Mouse (Mus musculus): ENCODE measurements around the gene Crhr1. TPM values are rescaled to one million over a fixed set of nuclear protein-coding genes. Genes with fewer than 3 reads are reported as not detected.

Crhr1 gene
- polyA plus RNA-seq, 1 experiment from 2014 or later = not detected

DNA sequence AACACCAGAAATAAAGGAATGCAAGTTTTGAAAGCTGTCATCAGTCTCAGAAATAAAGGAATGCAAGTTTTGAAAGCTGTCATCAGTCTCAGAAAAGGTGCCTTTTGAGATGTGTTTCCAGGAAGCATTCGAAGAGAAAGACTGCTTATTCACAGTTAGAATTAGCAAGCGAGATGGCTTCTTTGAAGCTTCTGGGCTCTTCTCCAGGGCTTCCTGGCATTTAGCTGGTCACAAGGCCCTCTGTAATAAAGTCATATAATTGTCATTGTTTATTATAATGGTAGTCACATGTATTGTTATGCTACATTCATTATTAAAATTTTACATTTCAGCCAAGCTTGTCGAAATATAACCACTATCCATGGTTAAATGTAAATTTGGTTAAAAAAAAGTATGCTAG is 85.4 kb downstream of the Crhr1 start:
- Histone ChIP-seq H3K4me2 (no peak overlapping the region), H3K4me3 (ENCODE audit: low read depth, low read length) (no peak overlapping the region), H3K36me3 (ENCODE audit: control insufficient read depth, insufficient read depth, low read length) (no peaks in the 10 kb centered on the region), H3K9me3 (replicated peaks; ENCODE audit: control insufficient read depth, low read length) (no peaks in the 10 kb centered on the region), H3K27me3 (ENCODE audit: control insufficient read depth, insufficient read depth, low read length) (no peaks in the 10 kb centered on the region), H3K9ac (ENCODE audit: low read depth, low read length) (no peak overlapping the region), H3K4me1 (ENCODE audit: control insufficient read depth, insufficient read depth, low read length) (no peaks in the 10 kb centered on the region), H3K27ac (ENCODE audit: low read depth, low read length) (no peak overlapping the region)
- WGBS (ENCODE audit: insufficient replicate concordance) = 69% methylated on average over 3 of the region's 3 CpGs
- no peak for ATAC-seq (replicated peaks; ENCODE audit: insufficient number of reproducible peaks, low FRiP score, low TSS enrichment)

DNA sequence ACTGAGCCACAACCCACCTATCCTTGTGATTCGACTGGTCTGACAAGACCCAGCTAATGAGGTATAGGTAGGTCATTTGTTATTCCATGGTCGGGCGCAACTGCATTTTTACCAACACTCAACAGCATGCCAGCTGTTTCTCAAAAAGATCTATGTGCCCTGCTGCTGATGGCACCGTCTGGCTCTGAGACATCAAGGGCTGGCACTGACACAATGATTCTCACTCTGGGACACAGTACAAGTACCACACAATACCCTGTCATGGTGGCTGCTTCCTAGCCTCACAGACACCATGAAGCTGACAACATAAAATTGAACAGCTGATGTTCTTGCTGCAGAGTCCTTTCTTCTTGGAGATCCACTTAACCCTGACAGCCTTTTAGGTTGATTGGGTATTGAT is 87.6 kb downstream of the Crhr1 start:
- Histone ChIP-seq H3K4me3 (ENCODE audit: low read depth, low read length) (no peak overlapping the region), H3K9ac (ENCODE audit: low read depth, low read length) (no peak overlapping the region), H3K9me3 (replicated peaks; ENCODE audit: control insufficient read depth, low read length) (no peaks in the 10 kb centered on the region), H3K4me2 (no peak overlapping the region), H3K36me3 (ENCODE audit: control insufficient read depth, insufficient read depth, low read length) (no peaks in the 10 kb centered on the region), H3K27ac (ENCODE audit: low read depth, low read length) (no peak overlapping the region), H3K4me1 (ENCODE audit: control insufficient read depth, insufficient read depth, low read length) (no peaks in the 10 kb centered on the region), H3K27me3 (ENCODE audit: control insufficient read depth, insufficient read depth, low read length) (no peaks in the 10 kb centered on the region)
- no peak for ATAC-seq (replicated peaks; ENCODE audit: insufficient number of reproducible peaks, low FRiP score, low TSS enrichment)
- 78% methylated on average over 4 of the region's 4 CpGs for WGBS (ENCODE audit: insufficient replicate concordance)

DNA sequence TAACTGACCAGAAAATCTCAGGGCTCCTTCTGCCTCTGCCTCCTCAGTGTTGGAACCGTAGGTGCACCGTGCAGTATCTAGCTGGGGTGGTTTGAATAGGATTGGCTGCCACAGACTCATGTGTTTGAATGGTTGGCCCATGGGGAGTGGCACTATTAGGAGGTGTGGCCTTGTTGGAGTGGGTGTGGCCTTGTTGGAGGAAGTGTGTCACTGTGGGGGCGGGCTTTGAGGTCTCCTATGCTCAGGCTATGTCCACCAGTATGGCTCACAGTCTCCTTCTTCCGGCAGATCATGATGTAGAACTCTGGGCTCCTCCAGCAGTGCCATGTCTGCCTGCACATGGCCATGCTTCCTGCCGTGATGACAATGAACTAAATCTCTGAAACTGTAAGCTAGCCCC is 89.1 kb downstream of the Crhr1 start:
- H3K27me3 ChIP-seq (ENCODE audit: control insufficient read depth, insufficient read depth, low read length) = no peaks in the 10 kb centered on the region
- WGBS (ENCODE audit: insufficient replicate concordance) = 78% methylated on average over 5 of the region's 5 CpGs
- no peaks in the 10 kb centered on the region for H3K4me1 ChIP-seq (ENCODE audit: control insufficient read depth, insufficient read depth, low read length)

DNA sequence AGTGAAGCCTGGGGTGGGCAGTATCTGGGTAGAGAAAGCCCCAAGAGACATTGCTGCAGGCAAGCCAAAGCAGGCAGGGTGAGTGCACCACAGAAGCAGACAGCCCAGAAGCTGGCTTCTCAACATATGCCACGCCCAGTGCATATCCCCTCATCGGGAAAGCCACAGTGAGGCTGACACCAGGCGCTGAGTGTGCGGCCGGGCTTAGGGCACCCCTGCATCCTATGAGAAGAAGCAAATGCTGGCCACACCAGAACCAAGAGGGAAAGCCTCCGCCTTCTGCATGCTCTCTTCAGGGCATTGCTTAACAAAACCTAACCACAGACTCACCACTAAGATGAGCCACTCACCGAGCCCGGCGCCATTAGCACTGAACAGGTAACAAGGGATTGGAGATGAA is 90.6 kb downstream of the Crhr1 start:
- H3K9ac ChIP-seq (ENCODE audit: low read depth, low read length) = no peak overlapping the region
- no peaks in the 10 kb centered on the region for H3K9me3 ChIP-seq (replicated peaks; ENCODE audit: control insufficient read depth, low read length)
- no peaks in the 10 kb centered on the region for H3K27me3 ChIP-seq (ENCODE audit: control insufficient read depth, insufficient read depth, low read length)
- no peak overlapping the region for H3K4me2 ChIP-seq
- H3K4me3 ChIP-seq (ENCODE audit: low read depth, low read length) = no peak overlapping the region
- ATAC-seq (replicated peaks; ENCODE audit: insufficient number of reproducible peaks, low FRiP score, low TSS enrichment) = no peak
- no peaks in the 10 kb centered on the region for H3K36me3 ChIP-seq (ENCODE audit: control insufficient read depth, insufficient read depth, low read length)
- H3K4me1 ChIP-seq (ENCODE audit: control insufficient read depth, insufficient read depth, low read length) = no peaks in the 10 kb centered on the region
- H3K27ac ChIP-seq (ENCODE audit: low read depth, low read length) = no peak overlapping the region
- WGBS (ENCODE audit: insufficient replicate concordance) = 76% methylated on average over 9 of the region's 9 CpGs

More for the DNA sequence above, 89.1 kb downstream of the Crhr1 start:
- Histone ChIP-seq H3K4me2 (no peak overlapping the region), H3K36me3 (ENCODE audit: control insufficient read depth, insufficient read depth, low read length) (no peaks in the 10 kb centered on the region), H3K9me3 (replicated peaks; ENCODE audit: control insufficient read depth, low read length) (no peaks in the 10 kb centered on the region), H3K9ac (ENCODE audit: low read depth, low read length) (no peak overlapping the region), H3K4me3 (ENCODE audit: low read depth, low read length) (no peak overlapping the region), H3K27ac (ENCODE audit: low read depth, low read length) (no peak overlapping the region)
- ATAC-seq (replicated peaks; ENCODE audit: insufficient number of reproducible peaks, low FRiP score, low TSS enrichment) = no peak

Other genes with a start within 250 kb of the Crhr1 start
- 30.5 and 37.0 TPM in 2 replicates for gene Nsf, start 178.8 kb upstream of the Crhr1 start, polyA plus RNA-seq (2014; fragmentation: Nextera tagmentation; extraction: Ambion mirVana)
- gene Arf2, start 166.1 kb upstream of the Crhr1 start, polyA plus RNA-seq (2014; fragmentation: Nextera tagmentation; extraction: Ambion mirVana) = 56.0 and 63.2 TPM in 2 replicates
- not detected in 2 replicates for gene Sppl2c, start 53.5 kb downstream of the Crhr1 start, polyA plus RNA-seq (2014; fragmentation: Nextera tagmentation; extraction: Ambion mirVana)
- 0.43 and 0.63 TPM in 2 replicates for gene Mapt, start 98.5 kb downstream of the Crhr1 start, polyA plus RNA-seq (2014; fragmentation: Nextera tagmentation; extraction: Ambion mirVana)